Mouse (Mus musculus): ENCODE data around the gene Vav2.

The Vav2 gene

DNA sequence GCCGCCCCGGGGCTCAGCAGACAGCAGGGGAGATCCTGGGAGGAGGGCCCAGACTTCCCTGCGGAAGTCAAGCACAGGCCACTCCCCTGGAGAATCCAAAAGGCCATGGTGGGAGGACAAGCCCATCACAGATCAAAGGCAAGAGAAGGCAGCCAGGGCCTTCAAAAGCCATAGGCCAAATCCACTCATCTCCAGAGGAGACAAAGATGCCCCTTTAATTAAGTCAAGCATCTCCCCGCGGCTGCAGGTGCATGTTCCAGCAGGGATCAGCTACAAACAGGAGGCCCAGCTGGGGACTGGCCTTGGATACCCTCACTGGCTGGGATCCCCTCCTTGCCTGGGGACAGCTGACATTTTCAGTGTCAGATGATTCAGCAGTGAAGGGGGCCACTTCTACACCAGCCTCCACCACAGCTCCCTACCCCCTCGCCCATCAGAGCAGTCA lies 105.4 kb downstream of the Vav2 start:
- Histone ChIP-seq H3K27me3 (ENCODE audit: insufficient read depth, low read length) (no peaks in the 10 kb centered on the region), H3K36me3 (ENCODE audit: insufficient read depth, low read length) (peaks cover 11% of the 10 kb centered on the region; the same call in 1 of the 2 replicates), H3K4me1 (replicated peaks; ENCODE audit: low read depth, low read length) (peaks cover 64% of the 10 kb centered on the region), H3K9me3 (ENCODE audit: low read length) (no peaks in the 10 kb centered on the region), H3K4me3 (replicated peaks; ENCODE audit: low read length) (0 out of 2 replicates have a peak overlapping the region, but pooled peaks have one; percentile 20)
- TF ChIP-seq POU5F1 (IDR thresholded peaks at IDR 0.05; ENCODE audit: borderline replicate concordance, low read length), result no peak
- TF ChIP-seq CTCF (conservative IDR thresholded peaks at IDR 0.05; ENCODE audit: low read length), result no peak
- no peak for TF ChIP-seq NANOG (IDR thresholded peaks at IDR 0.05; ENCODE audit: borderline replicate concordance, low read length)

DNA sequence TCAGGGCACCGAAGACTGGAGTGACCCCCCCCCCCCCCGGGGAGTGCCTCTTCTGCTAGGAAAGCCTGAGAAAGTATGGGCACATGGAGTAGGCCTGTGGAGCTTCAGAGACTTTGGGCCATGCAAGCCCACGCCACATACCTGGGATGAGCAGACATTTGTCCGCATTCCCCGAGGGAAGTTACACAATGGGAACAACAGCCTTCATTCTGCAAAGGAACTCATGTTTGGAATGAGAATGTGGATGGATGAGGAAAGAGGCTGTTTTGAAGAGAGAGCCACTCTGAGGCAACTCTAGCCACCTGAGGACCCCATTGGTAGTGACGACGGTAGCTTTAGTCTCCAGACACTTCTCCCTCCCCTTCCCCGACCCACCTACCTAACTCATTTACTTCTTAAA lies 106.0 kb downstream of the Vav2 start:
- H3K4me3 ChIP-seq (replicated peaks; ENCODE audit: low read length), result 0 out of 2 replicates have a peak overlapping the region, but pooled peaks have one; percentile 20
- peaks cover 12% of the 10 kb centered on the region; the same call in 1 of the 2 replicates for H3K36me3 ChIP-seq (ENCODE audit: insufficient read depth, low read length)
- no peaks in the 10 kb centered on the region for H3K27me3 ChIP-seq (ENCODE audit: insufficient read depth, low read length)
- TF ChIP-seq POU5F1 (IDR thresholded peaks at IDR 0.05; ENCODE audit: borderline replicate concordance, low read length), result no peak
- TF ChIP-seq CTCF (conservative IDR thresholded peaks at IDR 0.05; ENCODE audit: low read length), result no peak
- TF ChIP-seq NANOG (IDR thresholded peaks at IDR 0.05; ENCODE audit: borderline replicate concordance, low read length), result no peak
- H3K9me3 ChIP-seq (ENCODE audit: low read length), result no peaks in the 10 kb centered on the region
- peaks cover 58% of the 10 kb centered on the region for H3K4me1 ChIP-seq (replicated peaks; ENCODE audit: low read depth, low read length)

DNA sequence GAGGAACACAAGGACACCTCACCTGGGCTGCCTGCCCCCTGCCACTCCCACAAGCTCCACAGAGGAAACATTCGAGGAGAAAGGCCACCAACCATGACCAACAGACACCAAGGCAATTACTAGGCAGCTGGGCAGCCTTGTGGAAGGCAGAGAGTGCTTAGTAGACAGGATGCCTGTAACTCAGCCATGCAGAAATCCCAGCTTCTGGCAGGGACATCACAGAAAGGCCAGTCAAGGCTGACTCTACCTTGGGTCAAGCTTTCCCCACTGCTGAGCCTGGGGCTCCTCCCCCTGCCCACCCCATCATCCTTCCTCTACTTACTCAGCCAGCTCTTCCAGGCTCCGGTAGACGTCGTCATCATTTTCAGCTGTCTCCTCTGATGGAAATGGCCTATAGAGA lies 108.2 kb downstream of the Vav2 start:
- H3K36me3 ChIP-seq (ENCODE audit: insufficient read depth, low read length), result peaks cover 10% of the 10 kb centered on the region; the same call in 1 of the 2 replicates
- peaks cover 43% of the 10 kb centered on the region for H3K4me1 ChIP-seq (replicated peaks; ENCODE audit: low read depth, low read length)
- no peaks in the 10 kb centered on the region for H3K9me3 ChIP-seq (ENCODE audit: low read length)
- TF ChIP-seq POU5F1 (IDR thresholded peaks at IDR 0.05; ENCODE audit: borderline replicate concordance, low read length) (no peak), CTCF (conservative IDR thresholded peaks at IDR 0.05; ENCODE audit: low read length) (no peak), NANOG (IDR thresholded peaks at IDR 0.05; ENCODE audit: borderline replicate concordance, low read length) (no peak)
- no peaks in the 10 kb centered on the region for H3K27me3 ChIP-seq (ENCODE audit: insufficient read depth, low read length)
- no peak overlapping the region for H3K4me3 ChIP-seq (replicated peaks; ENCODE audit: low read length)

GRCm38 (mm10) chr2:27318197-27318596 lies 108.6 kb downstream of the Vav2 start:
- no peak for TF ChIP-seq NANOG (IDR thresholded peaks at IDR 0.05; ENCODE audit: borderline replicate concordance, low read length)
- no peak for TF ChIP-seq POU5F1 (IDR thresholded peaks at IDR 0.05; ENCODE audit: borderline replicate concordance, low read length)
- no peak for TF ChIP-seq CTCF (conservative IDR thresholded peaks at IDR 0.05; ENCODE audit: low read length)
- Histone ChIP-seq H3K27me3 (ENCODE audit: insufficient read depth, low read length) (no peaks in the 10 kb centered on the region), H3K36me3 (ENCODE audit: insufficient read depth, low read length) (peaks cover 10% of the 10 kb centered on the region; the same call in 1 of the 2 replicates), H3K9me3 (ENCODE audit: low read length) (no peaks in the 10 kb centered on the region), H3K4me1 (replicated peaks; ENCODE audit: low read depth, low read length) (peaks cover 39% of the 10 kb centered on the region), H3K4me3 (replicated peaks; ENCODE audit: low read length) (no peak overlapping the region)

GRCm38 (mm10) chr2:27316167-27316566 lies 110.7 kb downstream of the Vav2 start:
- TF ChIP-seq CTCF (conservative IDR thresholded peaks at IDR 0.05; ENCODE audit: low read length) (no peak), POU5F1 (IDR thresholded peaks at IDR 0.05; ENCODE audit: borderline replicate concordance, low read length) (no peak), NANOG (IDR thresholded peaks at IDR 0.05; ENCODE audit: borderline replicate concordance, low read length) (no peak)
- Histone ChIP-seq H3K36me3 (ENCODE audit: insufficient read depth, low read length) (peaks cover 10% of the 10 kb centered on the region; the same call in 1 of the 2 replicates), H3K4me3 (replicated peaks; ENCODE audit: low read length) (no peak overlapping the region)

GRCm38 (mm10) chr2:27314269-27314668 lies 112.6 kb downstream of the Vav2 start:
- TF ChIP-seq NANOG (IDR thresholded peaks at IDR 0.05; ENCODE audit: borderline replicate concordance, low read length) (no peak), CTCF (conservative IDR thresholded peaks at IDR 0.05; ENCODE audit: low read length) (no peak), POU5F1 (IDR thresholded peaks at IDR 0.05; ENCODE audit: borderline replicate concordance, low read length) (no peak)
- H3K27me3 ChIP-seq (ENCODE audit: insufficient read depth, low read length), result no peaks in the 10 kb centered on the region
- H3K4me3 ChIP-seq (replicated peaks; ENCODE audit: low read length), result no peak overlapping the region
- H3K9me3 ChIP-seq (ENCODE audit: low read length), result no peaks in the 10 kb centered on the region
- peaks cover 10% of the 10 kb centered on the region; the same call in 1 of the 2 replicates for H3K36me3 ChIP-seq (ENCODE audit: insufficient read depth, low read length)
- H3K4me1 ChIP-seq (replicated peaks; ENCODE audit: low read depth, low read length), result peaks cover 24% of the 10 kb centered on the region

More at GRCm38 (mm10) chr2:27316167-27316566, 110.7 kb downstream of the Vav2 start:
- Histone ChIP-seq H3K4me1 (replicated peaks; ENCODE audit: low read depth, low read length) (peaks cover 35% of the 10 kb centered on the region), H3K27me3 (ENCODE audit: insufficient read depth, low read length) (no peaks in the 10 kb centered on the region), H3K9me3 (ENCODE audit: low read length) (no peaks in the 10 kb centered on the region)

GRCm38 (mm10) chr2:27312500-27312899 lies 114.3 kb downstream of the Vav2 start:
- Histone ChIP-seq H3K36me3 (ENCODE audit: insufficient read depth, low read length) (peaks cover 4% of the 10 kb centered on the region; the same call in 1 of the 2 replicates), H3K27me3 (ENCODE audit: insufficient read depth, low read length) (no peaks in the 10 kb centered on the region), H3K9me3 (ENCODE audit: low read length) (no peaks in the 10 kb centered on the region), H3K4me3 (replicated peaks; ENCODE audit: low read length) (no peak overlapping the region), H3K4me1 (replicated peaks; ENCODE audit: low read depth, low read length) (peaks cover 24% of the 10 kb centered on the region)
- no peak for TF ChIP-seq CTCF (conservative IDR thresholded peaks at IDR 0.05; ENCODE audit: low read length)
- no peak for TF ChIP-seq POU5F1 (IDR thresholded peaks at IDR 0.05; ENCODE audit: borderline replicate concordance, low read length)
- no peak for TF ChIP-seq NANOG (IDR thresholded peaks at IDR 0.05; ENCODE audit: borderline replicate concordance, low read length)

DNA sequence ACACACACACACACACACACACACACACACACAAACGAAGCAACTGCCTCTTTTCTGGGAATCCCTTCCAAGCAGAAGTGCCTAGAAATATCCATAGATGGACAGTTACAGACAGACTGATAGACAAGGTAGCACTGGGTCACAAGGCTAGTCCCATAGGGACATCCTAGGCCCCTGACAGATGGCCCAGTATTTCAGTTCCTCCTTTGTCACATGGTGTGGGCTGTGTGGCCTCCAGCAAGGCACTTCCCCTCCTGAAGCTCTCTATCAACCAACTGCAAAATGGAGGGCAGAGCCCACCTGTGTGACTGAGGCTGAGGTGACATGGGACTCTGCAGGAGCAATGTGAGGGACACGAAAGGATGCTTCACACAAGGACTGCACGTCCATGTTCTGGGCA lies 115.2 kb downstream of the Vav2 start:
- no peaks in the 10 kb centered on the region for H3K27me3 ChIP-seq (ENCODE audit: insufficient read depth, low read length)
- TF ChIP-seq NANOG (IDR thresholded peaks at IDR 0.05; ENCODE audit: borderline replicate concordance, low read length), result no peak
- no peak for TF ChIP-seq POU5F1 (IDR thresholded peaks at IDR 0.05; ENCODE audit: borderline replicate concordance, low read length)
- no peak for TF ChIP-seq CTCF (conservative IDR thresholded peaks at IDR 0.05; ENCODE audit: low read length)

GRCm38 (mm10) chr2:27310908-27311307 lies 115.9 kb downstream of the Vav2 start:
- Histone ChIP-seq H3K27me3 (ENCODE audit: insufficient read depth, low read length) (no peaks in the 10 kb centered on the region), H3K9me3 (ENCODE audit: low read length) (no peaks in the 10 kb centered on the region), H3K4me3 (replicated peaks; ENCODE audit: low read length) (no peak overlapping the region), H3K36me3 (ENCODE audit: insufficient read depth, low read length) (peaks cover 4% of the 10 kb centered on the region; the same call in 1 of the 2 replicates), H3K4me1 (replicated peaks; ENCODE audit: low read depth, low read length) (peaks cover 24% of the 10 kb centered on the region)
- TF ChIP-seq CTCF (conservative IDR thresholded peaks at IDR 0.05; ENCODE audit: low read length), result no peak
- TF ChIP-seq NANOG (IDR thresholded peaks at IDR 0.05; ENCODE audit: borderline replicate concordance, low read length), result no peak
- TF ChIP-seq POU5F1 (IDR thresholded peaks at IDR 0.05; ENCODE audit: borderline replicate concordance, low read length), result no peak

More for the DNA sequence above, 115.2 kb downstream of the Vav2 start:
- no peak overlapping the region for H3K4me3 ChIP-seq (replicated peaks; ENCODE audit: low read length)
- peaks cover 24% of the 10 kb centered on the region for H3K4me1 ChIP-seq (replicated peaks; ENCODE audit: low read depth, low read length)
- H3K36me3 ChIP-seq (ENCODE audit: insufficient read depth, low read length), result peaks cover 4% of the 10 kb centered on the region; the same call in 1 of the 2 replicates
- no peaks in the 10 kb centered on the region for H3K9me3 ChIP-seq (ENCODE audit: low read length)
